Mouse (Mus musculus): ENCODE measurements around the gene Uevld. TPM values are rescaled to one million over a fixed set of nuclear protein-coding genes. Genes with fewer than 3 reads are reported as not detected.

Uevld gene
- 9.1 and 10.5 TPM in 2 replicates for polyA plus RNA-seq (2014; fragmentation: Nextera tagmentation; extraction: Ambion mirVana)

GRCm38 (mm10) chr7:46957831-46958691 is at the start of gene Uevld:
Uevld (minus strand) TSS chr7:46958527.
- under 1% methylated on average over 51 of the region's 51 CpGs for WGBS
- Histone ChIP-seq H3K4me3 (ENCODE audit: low read depth, low read length) (peak within 1 kb of the TSS; percentile 91), H3K27me3 (replicated peaks; ENCODE audit: control insufficient read depth, insufficient read depth, low read length) (peaks cover 4% of the 10 kb centered on the region; the same call in 1 of the 2 replicates), H3K4me1 (replicated peaks; ENCODE audit: control insufficient read depth, insufficient read depth, low read length) (peaks cover 7% of the 10 kb centered on the region; the same call in 1 of the 2 replicates), H3K36me3 (ENCODE audit: control insufficient read depth, insufficient read depth, low read length) (peaks cover 8% of the 10 kb centered on the region; the same call in 1 of the 2 replicates), H3K9me3 (ENCODE audit: control insufficient read depth, low read length) (no peaks in the 10 kb centered on the region), H3K4me2 (peak within 1 kb of the TSS; percentile 68), H3K27ac (ENCODE audit: low read depth, low read length) (peak within 1 kb of the TSS; percentile 35; the same call in 1 of the 2 replicates), H3K9ac (ENCODE audit: low read depth, low read length) (peak within 1 kb of the TSS; percentile 88)
- DNase-seq (ENCODE audit: low spot score) (peak; percentile 95), ATAC-seq (replicated peaks; ENCODE audit: low FRiP score) (peak; percentile 95)

GRCm38 (mm10) chr7:47007818-47008167 is 49.5 kb upstream of the Uevld start:
- WGBS: under 1% methylated on average over 25 of the region's 25 CpGs
- Histone ChIP-seq H3K4me3 (ENCODE audit: low read depth, low read length) (peak overlapping the region; percentile 65), H3K9me3 (ENCODE audit: control insufficient read depth, low read length) (no peaks in the 10 kb centered on the region), H3K27me3 (replicated peaks; ENCODE audit: control insufficient read depth, insufficient read depth, low read length) (no peaks in the 10 kb centered on the region), H3K36me3 (ENCODE audit: control insufficient read depth, insufficient read depth, low read length) (no peaks in the 10 kb centered on the region), H3K4me1 (replicated peaks; ENCODE audit: control insufficient read depth, insufficient read depth, low read length) (peaks cover 19% of the 10 kb centered on the region), H3K4me2 (peak overlapping the region; percentile 96), H3K9ac (ENCODE audit: low read depth, low read length) (peak overlapping the region; percentile 79), H3K27ac (ENCODE audit: low read depth, low read length) (peak overlapping the region; percentile 88)
- DNase-seq (ENCODE audit: low spot score) (no peak), ATAC-seq (replicated peaks; ENCODE audit: low FRiP score) (peak; percentile 72)

DNA sequence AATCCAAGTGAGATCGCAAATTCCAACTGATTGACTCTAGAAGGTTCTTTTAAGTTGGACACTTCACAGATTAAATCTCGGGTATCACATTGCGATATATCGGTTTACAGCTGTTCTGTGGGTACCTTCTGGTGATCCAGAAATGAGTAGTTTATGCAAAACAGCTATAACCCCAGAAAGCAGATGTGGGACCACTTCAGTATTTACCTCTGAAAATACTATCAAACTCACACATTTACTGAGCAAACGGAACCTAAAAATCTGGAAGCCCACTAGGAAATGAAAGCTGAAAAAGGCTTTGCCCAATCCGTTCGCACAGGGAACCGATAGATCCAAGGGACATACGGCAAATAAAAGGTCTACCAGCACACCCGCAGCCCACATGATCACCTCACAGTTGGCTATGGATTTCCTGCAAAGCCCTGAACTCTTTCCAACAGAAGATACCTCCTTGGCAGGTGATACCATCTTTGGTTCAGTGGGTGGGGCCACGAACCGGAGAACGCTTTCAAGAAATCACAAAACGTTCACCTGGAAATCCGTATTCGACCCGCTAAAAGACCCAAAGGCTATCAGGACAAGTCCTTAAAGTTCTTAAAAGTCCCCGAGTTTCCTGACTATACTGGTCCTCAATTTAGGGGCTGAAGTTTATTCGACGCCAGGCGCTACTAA is 48.9 kb upstream of the Uevld start:
- no peak for ATAC-seq (replicated peaks; ENCODE audit: low FRiP score)
- H3K9ac ChIP-seq (ENCODE audit: low read depth, low read length): peak overlapping the region; percentile 79
- WGBS: 20% methylated on average over 21 of the region's 21 CpGs
- no peaks in the 10 kb centered on the region for H3K36me3 ChIP-seq (ENCODE audit: control insufficient read depth, insufficient read depth, low read length)
- peak overlapping the region; percentile 65 for H3K4me3 ChIP-seq (ENCODE audit: low read depth, low read length)
- H3K27me3 ChIP-seq (replicated peaks; ENCODE audit: control insufficient read depth, insufficient read depth, low read length): no peaks in the 10 kb centered on the region
- no peaks in the 10 kb centered on the region for H3K9me3 ChIP-seq (ENCODE audit: control insufficient read depth, low read length)
- peak overlapping the region; percentile 88 for H3K27ac ChIP-seq (ENCODE audit: low read depth, low read length)
- peaks cover 23% of the 10 kb centered on the region for H3K4me1 ChIP-seq (replicated peaks; ENCODE audit: control insufficient read depth, insufficient read depth, low read length)
- peak overlapping the region; percentile 96 for H3K4me2 ChIP-seq
- no peak for DNase-seq (ENCODE audit: low spot score)

DNA sequence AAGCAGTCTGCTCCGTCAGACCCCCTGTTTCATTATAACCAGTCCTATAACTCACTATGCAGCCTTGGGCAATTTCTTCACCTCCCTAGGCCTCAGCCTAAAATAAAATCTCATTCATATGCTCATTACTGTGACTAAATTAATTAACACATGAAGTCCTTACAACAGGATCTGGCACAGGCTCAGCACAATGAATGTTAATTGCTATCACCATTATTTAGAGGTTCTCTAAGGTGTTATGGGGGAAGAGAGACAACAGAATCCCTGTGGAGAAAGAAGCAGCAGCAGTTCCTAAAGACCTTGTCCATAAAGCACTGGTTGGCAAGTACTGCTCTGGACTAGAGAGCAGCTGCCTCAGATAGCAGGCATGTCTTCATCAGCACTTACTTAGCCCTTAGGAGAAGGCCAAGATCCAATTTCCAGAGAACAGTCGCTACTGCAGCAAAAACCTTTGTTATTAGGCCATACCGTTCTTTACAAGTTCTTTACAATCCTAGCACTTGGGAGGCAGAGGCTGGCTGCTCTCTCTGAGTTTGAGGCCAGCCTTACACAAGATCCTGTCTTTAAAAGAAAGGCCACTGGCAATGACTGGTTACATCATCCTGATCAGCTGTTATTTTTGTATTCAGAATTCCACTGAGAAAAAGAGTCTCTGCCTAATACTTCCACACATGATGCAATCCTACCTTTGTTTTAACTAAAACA is 45.2 kb upstream of the Uevld start:
- Histone ChIP-seq H3K27ac (ENCODE audit: low read depth, low read length) (no peak overlapping the region), H3K4me1 (replicated peaks; ENCODE audit: control insufficient read depth, insufficient read depth, low read length) (peaks cover 46% of the 10 kb centered on the region)

GRCm38 (mm10) chr7:47001900-47002275 is 43.6 kb upstream of the Uevld start:
- H3K4me2 ChIP-seq: no peak overlapping the region
- peaks cover 58% of the 10 kb centered on the region for H3K4me1 ChIP-seq (replicated peaks; ENCODE audit: control insufficient read depth, insufficient read depth, low read length)
- 76% methylated on average over 4 of the region's 4 CpGs for WGBS
- H3K27me3 ChIP-seq (replicated peaks; ENCODE audit: control insufficient read depth, insufficient read depth, low read length): no peaks in the 10 kb centered on the region
- H3K27ac ChIP-seq (ENCODE audit: low read depth, low read length): no peak overlapping the region
- ATAC-seq (replicated peaks; ENCODE audit: low FRiP score) (no peak), DNase-seq (ENCODE audit: low spot score) (no peak)
- no peaks in the 10 kb centered on the region for H3K9me3 ChIP-seq (ENCODE audit: control insufficient read depth, low read length)
- no peak overlapping the region for H3K4me3 ChIP-seq (ENCODE audit: low read depth, low read length)
- peaks cover 20% of the 10 kb centered on the region for H3K36me3 ChIP-seq (ENCODE audit: control insufficient read depth, insufficient read depth, low read length)
- H3K9ac ChIP-seq (ENCODE audit: low read depth, low read length): no peak overlapping the region

More for the DNA sequence above, 45.2 kb upstream of the Uevld start:
- ATAC-seq (replicated peaks; ENCODE audit: low FRiP score): no peak
- no peak for DNase-seq (ENCODE audit: low spot score)
- no peak overlapping the region for H3K4me2 ChIP-seq
- H3K27me3 ChIP-seq (replicated peaks; ENCODE audit: control insufficient read depth, insufficient read depth, low read length): no peaks in the 10 kb centered on the region
- 63% methylated on average over 3 of the region's 3 CpGs for WGBS
- no peaks in the 10 kb centered on the region for H3K9me3 ChIP-seq (ENCODE audit: control insufficient read depth, low read length)
- H3K9ac ChIP-seq (ENCODE audit: low read depth, low read length): no peak overlapping the region
- H3K36me3 ChIP-seq (ENCODE audit: control insufficient read depth, insufficient read depth, low read length): peaks cover 4% of the 10 kb centered on the region
- H3K4me3 ChIP-seq (ENCODE audit: low read depth, low read length): no peak overlapping the region

DNA sequence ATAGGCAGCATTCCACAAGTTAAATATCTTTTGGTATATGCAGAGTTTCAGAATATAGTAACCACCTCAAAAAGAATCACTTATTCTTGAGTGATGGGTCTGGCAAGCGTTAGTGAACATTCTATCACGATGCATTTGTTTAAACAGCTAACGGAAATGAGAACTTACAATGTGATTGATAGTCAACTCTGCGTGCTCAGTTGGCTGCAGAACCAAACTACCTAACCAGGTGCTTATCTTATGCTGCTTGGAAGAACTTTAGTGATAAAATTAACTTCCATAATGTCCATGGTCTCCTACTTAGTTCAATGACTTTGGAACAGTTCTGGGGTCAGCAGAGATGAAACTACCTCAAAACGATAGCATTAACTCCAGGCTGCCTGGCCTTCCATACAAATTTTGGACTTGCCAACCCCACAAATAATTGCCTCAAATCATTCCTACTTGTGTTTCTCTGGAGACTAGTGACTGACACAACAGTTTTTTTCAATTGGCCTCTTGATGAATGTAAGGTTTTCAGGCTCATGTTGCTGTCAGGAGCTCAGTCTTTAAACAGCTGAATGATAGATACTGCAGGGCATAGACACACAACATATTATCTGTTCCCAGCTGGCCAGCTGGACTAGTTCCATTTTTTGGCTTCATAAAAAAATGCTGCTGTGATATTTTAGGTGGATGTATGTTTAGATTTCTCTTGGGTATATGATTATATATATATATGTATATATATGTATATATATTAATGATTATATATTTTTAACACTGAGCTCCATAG is 43.0 kb upstream of the Uevld start:
- Histone ChIP-seq H3K9ac (ENCODE audit: low read depth, low read length) (no peak overlapping the region), H3K9me3 (ENCODE audit: control insufficient read depth, low read length) (no peaks in the 10 kb centered on the region), H3K4me2 (peak overlapping the region; percentile 5; the same call in 1 of the 2 replicates), H3K27ac (ENCODE audit: low read depth, low read length) (peak overlapping the region; percentile 64), H3K4me3 (ENCODE audit: low read depth, low read length) (no peak overlapping the region), H3K27me3 (replicated peaks; ENCODE audit: control insufficient read depth, insufficient read depth, low read length) (no peaks in the 10 kb centered on the region), H3K4me1 (replicated peaks; ENCODE audit: control insufficient read depth, insufficient read depth, low read length) (peaks cover 61% of the 10 kb centered on the region), H3K36me3 (ENCODE audit: control insufficient read depth, insufficient read depth, low read length) (peaks cover 20% of the 10 kb centered on the region)
- DNase-seq (ENCODE audit: low spot score): no peak
- 55% methylated on average over 5 of the region's 5 CpGs for WGBS
- no peak for ATAC-seq (replicated peaks; ENCODE audit: low FRiP score)

DNA sequence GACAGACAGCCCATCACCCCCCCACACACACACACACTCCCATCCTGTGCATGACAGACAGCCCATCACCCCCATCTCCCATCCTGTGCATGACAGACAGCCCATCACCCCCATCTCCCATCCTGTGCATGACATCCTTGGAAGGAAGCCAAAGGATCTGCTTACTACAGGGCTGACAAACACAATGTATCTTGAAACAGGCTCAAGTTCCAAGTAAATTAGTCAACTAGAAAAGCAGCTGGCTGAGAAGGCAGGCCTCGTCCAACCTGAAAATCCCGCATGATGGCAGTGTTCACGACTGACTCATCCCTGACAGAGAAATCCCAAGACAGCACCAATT is 42.3 kb upstream of the Uevld start:
- no peaks in the 10 kb centered on the region for H3K9me3 ChIP-seq (ENCODE audit: control insufficient read depth, low read length)
- no peaks in the 10 kb centered on the region for H3K27me3 ChIP-seq (replicated peaks; ENCODE audit: control insufficient read depth, insufficient read depth, low read length)
- H3K27ac ChIP-seq (ENCODE audit: low read depth, low read length): no peak overlapping the region
- no peak for DNase-seq (ENCODE audit: low spot score)
- WGBS: 66% methylated on average over 3 of the region's 3 CpGs
- no peak overlapping the region for H3K4me3 ChIP-seq (ENCODE audit: low read depth, low read length)
- H3K4me1 ChIP-seq (replicated peaks; ENCODE audit: control insufficient read depth, insufficient read depth, low read length): peaks cover 66% of the 10 kb centered on the region
- no peak overlapping the region for H3K4me2 ChIP-seq
- peaks cover 23% of the 10 kb centered on the region for H3K36me3 ChIP-seq (ENCODE audit: control insufficient read depth, insufficient read depth, low read length)
- no peak overlapping the region for H3K9ac ChIP-seq (ENCODE audit: low read depth, low read length)
- no peak for ATAC-seq (replicated peaks; ENCODE audit: low FRiP score)

All from liver, embryonic 11.5 days (tissue).